Mouse (Mus musculus) monocyte, adult 2 months (primary cell): ENCODE data around the gene Nr2f6.
"Not testable (repeated sequence)": the region's sequence is repeated elsewhere in the genome, so short reads cannot be mapped to it uniquely, and the experiment has no call there.

Experiments
- DNase-seq, 2 experiments: peaks; one replicate each; pipeline ENCODE4 v3.0.0; 2022; ENCODE audit warnings: low spot score in 2 of 2, low read depth in 1 of 2

The Nr2f6 gene

GRCm38 (mm10) chr8:71368366-71368765, 13.4 kb downstream of the Nr2f6 start:
- no peak for DNase-seq

DNA sequence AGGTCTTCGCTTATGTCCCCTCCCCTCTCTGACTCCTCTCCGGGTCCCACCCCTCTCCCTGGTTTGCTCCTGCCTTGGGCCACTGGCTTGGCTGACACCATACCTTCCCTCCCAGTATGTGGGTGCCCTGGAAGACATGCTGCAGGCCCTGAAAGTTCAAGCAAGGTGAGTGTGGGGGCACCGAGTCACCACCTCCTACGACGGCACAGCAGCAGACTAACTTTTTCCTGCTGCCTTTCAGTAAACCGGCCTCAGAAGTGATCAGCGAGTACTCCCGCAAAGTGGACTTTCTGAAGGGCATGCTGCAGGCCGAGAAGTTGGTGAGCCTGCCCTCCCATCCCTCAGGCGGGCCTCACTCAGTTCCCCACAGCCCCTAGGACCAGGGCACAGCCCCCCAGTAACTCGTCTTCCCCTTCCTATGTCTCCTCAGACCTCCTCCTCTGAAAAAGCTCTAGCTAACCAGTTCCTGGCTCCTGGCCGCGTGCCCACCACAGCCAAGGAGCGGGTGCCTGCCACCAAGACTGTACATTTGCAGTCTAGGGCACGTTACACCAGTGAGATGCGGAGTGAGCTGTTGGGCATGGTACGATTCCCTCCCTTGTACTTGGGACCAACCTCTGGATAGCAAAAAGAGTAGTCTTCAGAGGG, 14.1 kb downstream of the Nr2f6 start:
- no peak for DNase-seq

DNA sequence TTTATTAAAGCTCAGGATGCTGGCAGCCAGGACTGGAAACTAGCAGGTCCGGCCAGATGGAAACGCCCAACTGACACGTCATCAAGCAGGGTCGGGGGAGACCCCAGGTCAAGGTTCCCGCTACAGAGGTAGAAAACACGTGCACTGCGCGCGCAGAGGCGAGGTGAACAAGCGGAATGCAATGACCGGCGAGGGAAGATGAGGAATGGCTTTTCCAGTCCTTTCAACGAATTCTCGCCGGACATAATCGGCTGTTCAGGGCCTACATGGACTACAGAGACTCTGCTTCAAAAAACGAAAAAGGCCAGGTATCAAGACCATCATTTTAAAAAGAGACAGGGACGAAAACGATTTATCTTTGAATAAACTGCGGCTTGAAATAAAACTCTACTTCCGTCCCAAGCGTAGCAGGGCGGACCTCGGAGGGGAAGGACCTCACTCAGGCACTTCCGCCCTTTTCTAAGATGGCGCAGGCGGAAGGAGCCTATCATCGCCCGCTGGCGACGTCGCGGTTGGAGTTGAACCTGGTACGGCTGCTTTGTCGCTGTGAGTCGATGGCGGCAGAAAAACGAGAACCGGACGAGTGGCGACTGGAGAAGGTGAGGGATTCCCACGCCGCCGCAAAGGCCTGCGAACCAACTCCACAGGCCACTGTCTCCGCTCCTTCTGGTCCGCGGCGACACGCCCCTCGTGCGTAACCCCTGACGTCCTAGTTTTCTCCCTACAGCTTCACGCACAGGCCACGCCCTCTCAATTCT, 14.8 kb downstream of the Nr2f6 start, which contains the start of gene Use1:
TSS of gene Use1 (plus strand) at position 78 of the 758 bp plus-strand sequence.
- DNase-seq = peak; percentile 79 to 86

DNA sequence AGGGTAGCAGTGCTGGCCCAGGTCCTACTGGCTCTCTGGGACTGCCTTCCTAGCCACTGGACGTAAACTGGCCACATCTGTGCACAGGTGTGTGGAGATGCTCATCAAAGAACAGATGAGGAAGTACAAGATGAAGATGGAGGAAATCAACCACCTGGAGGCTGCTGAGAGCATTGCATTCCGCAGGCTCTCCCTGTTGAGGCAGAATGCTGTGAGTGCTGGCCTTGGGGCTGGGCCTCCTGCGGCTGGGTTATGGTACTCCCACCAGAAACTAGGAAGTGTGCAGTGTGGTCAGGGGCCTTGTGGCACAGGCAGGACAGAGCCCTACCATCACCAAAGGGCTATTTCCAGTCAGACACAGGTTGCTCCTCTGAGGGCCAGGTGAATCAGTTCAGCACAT, 23.7 kb downstream of the Nr2f6 start:
- no peak for DNase-seq

DNA sequence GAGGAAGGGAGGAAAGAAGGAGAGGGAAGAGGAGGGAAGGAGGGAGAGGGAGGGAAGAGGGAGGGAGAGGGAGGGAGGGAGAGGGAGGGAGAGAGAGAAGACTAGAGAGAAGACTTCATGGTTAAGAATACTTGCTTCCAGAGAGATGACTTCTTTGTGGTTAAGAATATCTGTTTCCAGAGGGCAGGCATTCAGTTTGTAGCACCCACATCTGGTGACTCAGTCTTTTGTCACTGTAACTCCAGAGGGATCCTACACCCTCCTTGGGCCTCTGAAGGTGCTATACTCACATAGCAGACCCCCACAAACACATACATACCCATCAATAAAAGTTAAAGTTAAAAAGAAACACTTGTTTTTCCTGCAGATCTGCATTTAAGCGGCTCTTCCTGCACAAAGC, 30.2 kb downstream of the Nr2f6 start:
- no peak for DNase-seq

DNA sequence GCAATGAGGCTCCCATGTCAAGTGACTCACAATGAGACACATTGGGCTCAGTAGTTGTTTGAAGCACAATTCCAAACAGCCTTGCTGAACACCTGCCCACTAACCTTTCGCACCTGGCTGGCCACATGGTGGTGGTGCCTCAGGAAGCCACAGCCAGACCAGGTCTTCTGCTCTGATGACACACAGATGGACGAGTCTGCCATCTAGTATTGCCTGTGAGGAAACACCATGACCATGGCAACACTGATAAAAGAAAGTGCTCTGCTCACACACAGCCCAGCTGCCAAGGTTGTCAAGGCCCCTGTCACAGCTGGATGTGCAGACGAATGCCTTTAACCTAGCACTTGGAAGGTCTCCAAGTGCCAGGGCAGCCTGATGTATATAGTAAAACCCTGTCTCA, 30.6 kb downstream of the Nr2f6 start:
- DNase-seq = no peak

DNA sequence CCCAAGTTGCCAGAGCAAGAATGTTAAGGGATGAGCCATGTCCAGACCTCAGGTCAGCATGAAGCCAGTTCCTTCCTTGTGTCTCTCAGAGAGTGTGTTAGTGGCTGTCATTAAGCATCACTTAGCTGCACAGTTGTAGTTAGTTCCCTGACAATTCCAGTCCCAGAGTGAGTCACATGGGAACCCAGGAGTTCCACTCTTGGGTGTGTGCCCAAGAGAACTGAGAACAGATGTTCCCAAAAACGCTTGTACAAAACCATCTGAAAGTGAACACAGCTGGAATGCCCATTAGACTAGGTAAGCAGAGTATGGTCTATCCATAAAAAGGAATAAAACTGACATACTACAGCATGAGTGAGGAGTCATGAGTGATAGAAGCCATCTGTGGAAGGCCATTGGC, 35.2 kb downstream of the Nr2f6 start:
- no peak for DNase-seq

- no peak for DNase-seq
Measured at GRCm38 (mm10) chr8:71340625-71341024, 41.1 kb downstream of the Nr2f6 start.

GRCm38 (mm10) chr8:71337834-71338233, 43.9 kb downstream of the Nr2f6 start:
- DNase-seq = not testable (repeated sequence)

GRCm38 (mm10) chr8:71324848-71325247, 56.9 kb downstream of the Nr2f6 start:
- DNase-seq = no peak
